Mouse (Mus musculus) midbrain, embryonic 15.5 days (tissue): ENCODE measurements around the gene Ccdc17. TPM values are rescaled to one million over a fixed set of nuclear protein-coding genes. Genes with fewer than 3 reads are reported as not detected.

Experiments
- ATAC-seq: fragments of 200-750 bp; cut with Nextera tagmentation; replicated peaks from 2 replicates; pipeline ENCODE4 v1.8.0; 2017; ENCODE audit warnings: moderate TSS enrichment
- H3K27ac ChIP-seq: fragments of 300-500 bp; sonication (generic); 2 replicates; pipeline ENCODE4 v1.5.1; 2015; ENCODE audit warnings: mild to moderate bottlenecking, inconsistent platforms
- H3K27me3 ChIP-seq: fragments of 300-500 bp; sonication (generic); replicated peaks from 2 replicates; pipeline ENCODE4 v1.6.1; 2015; ENCODE audit warnings: inconsistent platforms
- H3K36me3 ChIP-seq: fragments of 300-500 bp; sonication (generic); replicated peaks from 2 replicates; pipeline ENCODE4 v1.6.1; 2015; ENCODE audit warnings: inconsistent platforms
- H3K4me1 ChIP-seq: fragments of 300-500 bp; sonication (generic); 2 replicates; pipeline ENCODE4 v1.6.1; 2015; ENCODE audit warnings: inconsistent platforms
- H3K4me2 ChIP-seq: fragments of 300-500 bp; sonication (generic); 2 replicates; pipeline ENCODE4 v1.6.1; 2015; ENCODE audit warnings: inconsistent platforms, mild to moderate bottlenecking, moderate library complexity
- H3K4me3 ChIP-seq: fragments of 300-500 bp; sonication (generic); 2 replicates; pipeline ENCODE4 v1.5.1; 2015; ENCODE audit warnings: mild to moderate bottlenecking, inconsistent platforms
- H3K9ac ChIP-seq: fragments of 300-500 bp; sonication (generic); 2 replicates; pipeline ENCODE4 v1.6.1; 2015; ENCODE audit warnings: mild to moderate bottlenecking, inconsistent platforms
- H3K9me3 ChIP-seq: fragments of 300-500 bp; sonication (generic); 2 replicates; pipeline ENCODE4 v1.6.1; 2016; ENCODE audit warnings: inconsistent platforms
- WGBS: fragments of 180-500 bp; shearing (Covaris S2); methylation state at CpG from one replicate; pipeline ENCODE4 v1.1.7; 2015; ENCODE audit warnings: mixed read lengths; 5-methylcytosine and 5-hydroxymethylcytosine counted together
- polyA plus RNA-seq: library from polyadenylated mRNA; unstranded; fragments of >200 nt; fragmentation: Nextera tagmentation; extraction: Ambion mirVana; gene quantifications from 2 replicates; pipeline ENCODE4 v1.2.1, GENCODE M21; 2015

Ccdc17 gene
- 4.3 and 6.7 TPM in 2 replicates for polyA plus RNA-seq

DNA sequence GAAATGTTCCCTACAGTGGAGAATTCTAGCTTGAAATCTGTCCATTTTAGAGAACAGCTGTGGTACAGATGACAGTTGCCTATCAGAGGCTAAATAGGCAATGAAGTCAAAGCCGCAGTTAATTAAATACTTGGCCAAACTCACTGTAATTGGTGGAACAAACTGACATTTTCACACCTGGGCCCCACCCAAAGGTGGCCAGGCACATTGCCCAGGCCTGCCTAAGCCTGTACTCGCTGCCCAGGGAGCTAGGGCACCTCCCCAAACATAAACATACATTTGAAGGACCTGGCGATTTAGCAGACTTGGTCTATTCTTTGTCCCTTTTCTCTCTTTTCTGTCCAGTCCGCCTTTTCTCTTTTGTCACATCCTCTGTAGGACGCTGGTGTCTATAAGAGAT is at the start of gene Ccdc17:
Gene Ccdc17 (plus strand): TSS at position 276 of the 400 bp plus-strand sequence.
- ATAC-seq: no peak
- 23% methylated on average over 5 of the region's 5 CpGs for WGBS

DNA sequence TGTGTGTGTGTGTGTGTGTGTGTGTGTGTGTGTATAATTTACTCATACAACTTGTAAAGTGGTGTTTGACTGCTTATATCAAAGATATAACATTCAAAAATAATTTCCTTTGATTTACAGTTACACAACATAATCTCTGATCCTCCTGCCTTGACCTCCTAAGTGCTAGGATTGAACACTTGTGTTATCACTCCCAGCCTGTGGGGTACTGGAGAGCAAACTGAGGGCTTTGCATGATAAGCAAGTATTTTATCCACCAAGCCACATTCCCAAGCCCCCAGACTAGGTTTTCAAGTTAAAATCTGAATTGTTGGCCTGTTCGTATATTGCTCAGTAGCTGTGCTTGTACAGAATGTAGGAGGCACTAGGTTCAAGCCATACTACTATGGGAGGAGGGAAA is 46.0 kb upstream of the Ccdc17 start:
- no peaks in the 10 kb centered on the region for H3K36me3 ChIP-seq
- H3K9me3 ChIP-seq: no peaks in the 10 kb centered on the region
- no peak overlapping the region for H3K4me2 ChIP-seq
- peaks cover 6% of the 10 kb centered on the region; the same call in 1 of the 2 replicates for H3K4me1 ChIP-seq
- no peak overlapping the region for H3K27ac ChIP-seq
- ATAC-seq: no peak
- H3K9ac ChIP-seq: no peak overlapping the region
- no peaks in the 10 kb centered on the region for H3K27me3 ChIP-seq
- WGBS: 89% methylated on average over 1 of the region's 1 CpGs
- no peak overlapping the region for H3K4me3 ChIP-seq

More for the DNA sequence above, at the start of gene Ccdc17:
- peaks cover 18% of the 10 kb centered on the region for H3K36me3 ChIP-seq
- H3K27me3 ChIP-seq: no peaks in the 10 kb centered on the region
- H3K4me3 ChIP-seq: peak within 1 kb of the TSS; percentile 74
- H3K4me2 ChIP-seq: peak within 1 kb of the TSS; percentile 76
- peaks cover 14% of the 10 kb centered on the region for H3K4me1 ChIP-seq
- peak within 1 kb of the TSS; percentile 72 for H3K9ac ChIP-seq
- no peaks in the 10 kb centered on the region for H3K9me3 ChIP-seq
- peak within 1 kb of the TSS; percentile 83 for H3K27ac ChIP-seq

DNA sequence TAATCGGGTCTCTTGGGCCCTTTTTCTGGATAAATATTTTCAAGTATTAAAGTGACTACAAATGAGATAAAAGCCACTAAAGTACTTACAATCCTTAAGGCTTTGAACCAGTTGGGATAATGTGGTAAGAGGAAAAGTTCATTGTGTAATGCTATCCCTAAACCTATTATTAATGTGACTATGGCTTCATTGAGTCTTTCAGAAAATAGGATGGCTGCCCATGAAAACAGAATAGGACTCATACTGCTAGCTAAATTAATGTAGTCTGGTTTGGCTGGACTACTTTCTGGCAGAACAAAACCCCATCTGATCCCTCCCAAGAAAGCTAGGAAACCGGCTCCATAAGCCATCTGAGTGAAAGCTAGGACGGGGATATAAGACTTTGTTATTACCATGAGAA is 43.4 kb upstream of the Ccdc17 start:
- Histone ChIP-seq H3K27me3 (no peaks in the 10 kb centered on the region), H3K9ac (no peak overlapping the region), H3K36me3 (no peaks in the 10 kb centered on the region), H3K9me3 (no peaks in the 10 kb centered on the region), H3K4me3 (no peak overlapping the region), H3K27ac (no peak overlapping the region), H3K4me2 (no peak overlapping the region), H3K4me1 (peaks cover 14% of the 10 kb centered on the region)
- ATAC-seq: no peak
- 77% methylated on average over 3 of the region's 3 CpGs for WGBS

DNA sequence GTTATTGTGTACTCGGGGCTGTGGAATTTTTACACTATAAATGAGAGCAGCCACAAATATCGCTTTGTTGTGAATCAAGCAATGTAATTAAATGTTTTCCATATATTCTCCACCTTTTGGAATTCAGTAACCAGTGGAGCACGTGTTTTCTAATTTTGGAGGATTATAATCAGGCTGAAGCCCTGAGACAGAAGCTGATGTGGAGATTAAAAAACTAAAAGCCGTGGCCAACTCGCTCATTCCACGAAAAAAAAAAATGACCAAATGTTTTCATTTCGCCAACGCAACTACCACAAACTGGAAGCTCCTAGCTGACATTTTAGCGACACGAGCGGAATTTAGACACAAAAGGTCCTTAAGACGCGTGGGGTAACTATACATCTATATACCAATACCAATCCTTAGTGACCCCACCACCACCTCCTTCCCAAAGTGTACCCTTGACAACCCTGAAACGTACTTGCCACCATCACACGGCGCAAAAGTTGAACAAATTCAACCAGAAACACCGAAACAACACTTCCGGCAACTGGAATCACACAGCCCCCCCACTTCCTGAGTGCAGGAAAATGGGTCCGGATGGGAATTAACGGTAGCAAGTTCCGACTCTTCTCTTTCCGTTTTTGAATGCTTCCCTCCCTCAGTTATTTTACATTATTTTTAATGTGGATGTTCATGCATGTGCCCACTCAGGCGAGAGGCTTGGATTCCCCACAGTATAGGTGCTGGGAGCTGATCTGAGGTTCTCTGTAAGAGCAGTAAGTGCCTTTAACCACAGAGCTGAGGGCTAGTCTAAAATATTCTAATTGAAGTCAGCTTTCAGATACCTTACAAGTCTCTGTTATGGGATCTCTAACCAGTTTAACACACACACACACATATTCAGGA is 40.8 kb upstream of the Ccdc17 start, which contains the start of gene Tmem69:
Gene Tmem69 (minus strand): TSS at position 524 of the 888 bp plus-strand sequence.
- WGBS: 4% methylated on average over 23 of the region's 23 CpGs

DNA sequence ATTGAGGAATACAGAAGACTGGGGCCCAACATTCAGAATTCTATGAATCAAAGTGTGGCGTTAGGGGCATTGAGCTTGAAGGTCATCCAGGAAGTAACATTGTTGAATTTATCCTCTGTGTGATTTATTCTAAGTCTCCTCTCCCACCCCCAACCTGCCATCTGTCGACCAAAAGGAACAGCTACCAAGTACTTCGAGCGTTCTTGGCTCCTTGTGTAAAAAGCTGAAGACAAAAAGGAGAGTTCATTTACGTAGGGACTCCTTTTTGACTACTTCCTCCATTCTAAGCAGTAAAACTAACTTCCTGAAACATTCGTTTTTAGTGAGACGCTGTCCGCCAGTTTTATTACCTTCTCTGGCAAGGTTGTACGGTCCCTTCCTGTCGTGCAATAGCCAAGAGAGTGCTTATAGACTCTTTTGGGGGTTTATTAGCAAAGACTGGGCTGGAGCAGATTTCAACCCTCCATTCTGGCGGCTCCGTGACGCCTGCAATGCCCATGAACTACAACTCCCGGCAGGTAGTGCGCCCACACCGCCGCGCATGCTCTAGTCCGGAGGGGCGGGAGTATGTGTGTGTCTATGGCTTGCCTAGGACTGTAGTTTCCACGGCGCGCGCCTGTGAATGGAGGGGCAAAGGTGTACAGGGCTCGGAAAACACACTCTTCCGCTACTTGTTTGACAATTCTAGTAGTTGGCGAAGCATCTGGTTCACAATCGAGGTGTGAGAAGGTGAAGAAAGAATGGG is 39.7 kb upstream of the Ccdc17 start:
- under 1% methylated on average over 28 of the region's 28 CpGs for WGBS
- H3K4me1 ChIP-seq: peaks cover 32% of the 10 kb centered on the region
- H3K27me3 ChIP-seq: no peaks in the 10 kb centered on the region
- peak overlapping the region; percentile 68 for H3K9ac ChIP-seq
- peak overlapping the region; percentile 95 for H3K27ac ChIP-seq
- peak overlapping the region; percentile 87 for H3K4me3 ChIP-seq
- H3K36me3 ChIP-seq: no peaks in the 10 kb centered on the region
- ATAC-seq: peak; percentile 98
- H3K4me2 ChIP-seq: peak overlapping the region; percentile 88
- no peaks in the 10 kb centered on the region for H3K9me3 ChIP-seq

More for the DNA sequence above, 40.8 kb upstream of the Ccdc17 start, which contains the start of gene Tmem69:
- ATAC-seq: no peak
- Histone ChIP-seq H3K27ac (peak within 1 kb of the TSS; percentile 95), H3K4me1 (peaks cover 32% of the 10 kb centered on the region), H3K9ac (peak within 1 kb of the TSS; percentile 68), H3K4me2 (peak within 1 kb of the TSS; percentile 88), H3K36me3 (no peaks in the 10 kb centered on the region), H3K9me3 (no peaks in the 10 kb centered on the region), H3K27me3 (no peaks in the 10 kb centered on the region), H3K4me3 (peak within 1 kb of the TSS; percentile 87)

DNA sequence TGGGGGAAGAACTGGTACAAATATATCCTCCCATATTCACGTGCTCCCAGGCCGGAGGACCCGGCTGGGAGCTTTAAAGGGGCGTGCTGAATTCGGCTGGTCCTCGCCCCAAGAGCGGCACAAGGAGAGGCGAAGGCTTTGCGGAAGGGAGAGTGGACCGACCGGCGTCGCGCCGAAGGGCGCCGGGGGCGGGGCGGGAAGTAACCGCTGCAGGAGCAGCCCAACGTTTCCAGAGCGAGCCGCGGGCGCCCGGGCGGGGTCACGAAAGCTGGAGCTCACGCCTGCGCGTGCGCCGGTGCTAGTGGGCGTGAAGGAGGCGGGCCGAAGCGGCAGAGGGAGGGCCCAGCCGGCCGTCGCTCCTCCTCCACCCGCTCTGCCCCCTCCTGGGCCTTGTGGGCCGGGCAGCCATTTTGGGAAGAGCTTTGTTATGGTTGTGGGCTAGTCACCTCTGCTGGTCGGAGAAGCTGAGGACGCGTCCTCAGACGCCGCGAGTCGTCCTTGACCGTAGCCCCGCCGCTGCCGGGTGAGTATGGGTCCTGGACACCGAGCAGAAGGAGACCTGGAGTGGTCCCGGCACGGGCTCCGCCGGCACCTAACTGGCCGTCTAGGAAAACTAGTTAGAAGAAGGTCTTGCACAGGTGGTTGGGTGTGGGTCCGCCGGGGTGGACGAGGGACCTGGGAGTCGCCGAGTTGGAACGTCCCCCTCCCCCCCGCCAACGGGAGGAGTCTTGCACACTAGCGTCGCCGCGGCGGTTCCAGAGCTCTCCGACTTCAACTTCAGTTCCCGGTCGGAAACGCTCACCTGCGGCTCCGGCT is 38.9 kb upstream of the Ccdc17 start, which contains the start of gene Gpbp1l1:
Gene Gpbp1l1 (plus strand): TSS at position 353 of the 816 bp plus-strand sequence.
- peak within 1 kb of the TSS; percentile 88 for H3K4me2 ChIP-seq
- no peaks in the 10 kb centered on the region for H3K27me3 ChIP-seq
- ATAC-seq: peak; percentile 97
- H3K9me3 ChIP-seq: no peaks in the 10 kb centered on the region
- peak within 1 kb of the TSS; percentile 68 for H3K9ac ChIP-seq
- peak within 1 kb of the TSS; percentile 87 for H3K4me3 ChIP-seq
- under 1% methylated on average over 78 of the region's 78 CpGs for WGBS
- H3K4me1 ChIP-seq: peaks cover 32% of the 10 kb centered on the region
- peak within 1 kb of the TSS; percentile 95 for H3K27ac ChIP-seq
- no peaks in the 10 kb centered on the region for H3K36me3 ChIP-seq

DNA sequence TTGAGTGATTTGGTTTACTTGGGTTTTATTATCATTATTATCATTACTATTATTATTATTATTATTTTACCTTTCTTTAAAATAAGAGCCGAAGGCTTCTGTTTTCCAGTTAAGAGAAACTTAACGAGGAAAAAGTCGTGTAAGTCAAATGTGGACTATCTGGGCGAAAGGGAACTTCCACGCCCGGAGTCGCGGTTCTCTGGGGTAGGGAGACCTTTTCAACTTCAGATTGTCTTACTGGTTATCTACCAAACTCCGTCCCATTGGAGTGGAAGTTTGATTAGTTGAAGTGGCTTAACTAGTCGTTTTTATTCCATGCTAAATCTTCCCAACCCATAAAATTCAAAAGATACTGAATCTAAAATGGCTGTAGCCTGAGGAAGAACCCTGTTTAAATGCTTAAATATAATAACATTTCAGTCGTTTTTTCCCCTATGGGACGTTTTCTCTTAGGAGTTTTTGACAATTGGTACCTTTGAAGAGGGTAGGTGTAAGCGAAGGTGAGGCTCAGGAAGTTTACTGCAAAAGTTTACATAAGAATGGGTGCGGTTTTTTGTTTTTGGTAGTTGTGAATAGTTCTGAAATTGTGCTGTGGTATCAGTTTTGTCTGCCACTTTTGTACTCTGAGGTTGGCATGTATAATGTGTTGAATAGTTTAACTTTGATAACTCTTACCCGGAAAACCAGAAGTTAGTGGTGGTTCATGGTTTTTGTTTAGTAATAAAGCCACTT is 38.1 kb upstream of the Ccdc17 start:
- WGBS: 5% methylated on average over 15 of the region's 15 CpGs
- no peaks in the 10 kb centered on the region for H3K27me3 ChIP-seq
- H3K27ac ChIP-seq: peak overlapping the region; percentile 95; the same call in 1 of the 2 replicates
- H3K36me3 ChIP-seq: no peaks in the 10 kb centered on the region
- H3K9ac ChIP-seq: peak overlapping the region; percentile 68
- ATAC-seq: no peak
- no peaks in the 10 kb centered on the region for H3K9me3 ChIP-seq
- H3K4me2 ChIP-seq: peak overlapping the region; percentile 88
- peak overlapping the region; percentile 87 for H3K4me3 ChIP-seq
- peaks cover 32% of the 10 kb centered on the region for H3K4me1 ChIP-seq

DNA sequence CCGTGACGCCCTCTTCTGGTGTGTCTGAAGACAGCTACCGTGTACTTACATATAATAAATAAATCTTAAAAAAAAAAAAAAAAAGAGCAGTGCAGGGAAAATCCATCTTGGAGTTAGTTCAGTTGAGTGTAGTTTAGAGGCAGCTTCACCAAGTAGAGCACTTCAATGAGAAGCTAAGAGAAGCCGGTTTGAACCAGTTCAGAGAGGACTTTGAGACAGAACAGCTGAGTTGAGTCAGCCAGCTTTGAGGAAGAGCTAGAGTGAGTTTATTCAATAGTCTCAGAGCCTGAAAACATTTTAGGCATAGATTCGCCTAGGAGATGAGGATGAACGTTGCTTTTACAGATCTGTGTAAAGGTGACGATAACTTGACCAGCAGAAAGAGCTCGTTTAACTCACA is 661 bp upstream of the Ccdc17 start:
- Histone ChIP-seq H3K36me3 (peaks cover 19% of the 10 kb centered on the region), H3K9ac (no peak overlapping the region), H3K4me2 (no peak overlapping the region), H3K27ac (no peak overlapping the region), H3K9me3 (no peaks in the 10 kb centered on the region), H3K4me3 (no peak overlapping the region), H3K27me3 (no peaks in the 10 kb centered on the region), H3K4me1 (peaks cover 14% of the 10 kb centered on the region)
- ATAC-seq: no peak
- 86% methylated on average over 8 of the region's 8 CpGs for WGBS

DNA sequence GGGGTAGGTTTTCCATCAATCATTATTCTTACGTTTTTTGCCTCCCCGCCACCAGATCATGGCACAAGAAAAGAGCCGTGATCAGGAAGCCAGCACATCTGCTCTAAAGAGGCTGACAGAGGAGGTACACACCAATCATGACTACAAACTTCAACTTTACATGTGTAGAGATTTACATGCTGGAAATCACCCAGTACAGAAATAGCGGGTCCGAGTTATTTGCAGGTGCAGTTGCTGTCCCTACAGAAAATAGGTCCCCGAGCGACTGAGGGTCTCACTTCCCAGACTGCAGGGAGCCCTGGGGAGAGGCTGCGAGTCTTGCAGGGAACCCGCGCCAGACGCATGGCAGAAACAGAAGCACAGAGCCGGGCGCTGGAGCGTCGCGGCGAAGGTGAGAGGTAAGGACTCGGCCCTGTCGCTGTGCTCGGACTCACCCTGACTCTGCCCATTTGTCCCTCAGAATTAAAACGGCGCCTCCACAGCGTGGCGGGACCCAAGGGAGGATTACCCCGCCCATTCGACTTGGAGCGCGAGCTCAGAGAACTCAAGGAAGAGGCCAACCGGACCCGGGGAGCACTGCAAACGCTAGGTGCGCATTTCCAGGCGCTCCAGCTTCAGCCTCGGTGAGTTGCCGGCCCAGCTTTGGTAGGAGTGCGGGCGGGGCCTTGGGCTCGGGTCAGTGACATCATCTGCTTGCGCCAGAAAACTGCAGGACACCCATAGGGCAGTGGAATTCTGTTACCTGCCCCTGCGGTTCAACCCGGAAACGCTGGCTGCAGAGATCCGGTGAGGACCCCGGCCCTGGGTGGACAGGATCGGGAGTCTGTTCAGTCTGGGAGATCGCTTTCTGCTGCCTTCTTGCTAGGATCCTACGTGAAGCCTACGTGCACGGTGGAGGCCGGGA is 776 bp downstream of the Ccdc17 start:
- WGBS: under 1% methylated on average over 50 of the region's 50 CpGs
- peak overlapping the region; percentile 72 for H3K9ac ChIP-seq
- peak overlapping the region; percentile 83 for H3K27ac ChIP-seq
- ATAC-seq: peak; percentile 96
- H3K4me3 ChIP-seq: peak overlapping the region; percentile 74
- no peaks in the 10 kb centered on the region for H3K9me3 ChIP-seq
- peaks cover 18% of the 10 kb centered on the region for H3K36me3 ChIP-seq
- no peaks in the 10 kb centered on the region for H3K27me3 ChIP-seq
- H3K4me1 ChIP-seq: peaks cover 14% of the 10 kb centered on the region
- H3K4me2 ChIP-seq: peak overlapping the region; percentile 76

DNA sequence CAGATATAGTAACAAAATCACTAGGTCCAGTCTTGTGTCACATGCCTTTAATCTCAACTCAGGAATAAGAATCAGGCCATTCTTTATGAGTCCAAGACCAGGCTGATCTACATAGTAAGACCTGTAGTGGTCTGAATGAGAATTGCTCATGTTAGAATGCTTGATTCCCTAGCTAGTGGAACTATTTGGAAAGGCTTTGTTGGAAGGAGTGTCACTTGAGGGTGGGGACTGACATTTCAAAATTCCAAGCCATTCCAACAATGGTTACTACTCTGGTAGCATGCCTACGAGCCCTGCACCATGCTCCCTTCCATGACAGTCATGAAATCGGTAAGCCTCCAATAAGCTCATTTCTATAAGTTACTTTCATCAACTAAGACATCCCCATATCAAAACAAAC is 16.2 kb downstream of the Ccdc17 start:
- Histone ChIP-seq H3K4me1 (no peaks in the 10 kb centered on the region), H3K9me3 (no peaks in the 10 kb centered on the region), H3K4me2 (no peak overlapping the region), H3K9ac (no peak overlapping the region), H3K4me3 (no peak overlapping the region), H3K27me3 (no peaks in the 10 kb centered on the region), H3K27ac (no peak overlapping the region), H3K36me3 (peaks cover 32% of the 10 kb centered on the region)
- ATAC-seq: no peak
- WGBS: 88% methylated on average over 2 of the region's 2 CpGs
